Mouse (Mus musculus): ENCODE results near the gene Ndufs7.

DNA sequence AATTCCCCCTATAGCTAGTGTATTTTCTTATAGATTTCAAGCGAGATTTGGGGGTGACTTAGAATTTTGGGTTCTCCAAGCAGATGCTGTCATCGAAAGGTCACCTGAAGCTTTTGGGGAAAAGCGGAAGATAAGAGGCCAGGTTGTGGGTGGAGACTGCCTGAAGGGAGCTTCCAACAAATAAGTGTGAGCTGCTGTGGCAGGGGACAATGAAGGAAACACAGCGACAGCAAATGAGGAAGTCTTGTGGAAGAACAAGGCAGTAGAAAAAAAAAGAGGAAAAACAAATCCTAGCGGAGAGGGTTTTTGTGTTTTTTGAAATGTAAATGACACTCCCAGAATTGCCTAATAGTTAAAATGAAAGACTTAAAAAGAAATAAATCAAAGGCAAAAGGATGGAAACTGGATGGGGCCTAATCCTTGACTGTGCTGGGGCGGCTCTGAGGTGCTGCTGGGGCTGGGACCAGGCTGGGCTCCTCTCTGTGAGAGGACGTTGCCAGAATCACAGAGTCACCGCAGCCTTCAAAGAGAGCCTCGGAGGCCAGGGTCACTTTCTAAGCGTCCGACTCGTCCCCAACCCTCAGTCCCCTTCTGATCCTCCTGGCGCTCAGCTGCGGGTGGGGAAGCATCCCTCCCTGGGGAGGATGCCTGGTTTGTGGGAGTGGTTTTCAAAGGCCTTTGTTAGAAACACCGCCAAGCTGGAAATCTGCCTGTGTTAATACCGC lies 33.7 kb upstream of the Ndufs7 start:
- TF ChIP-seq MAFK (IDR thresholded peaks at IDR 0.05; ENCODE audit: insufficient read depth, low read depth, low read length) = no peak
- TF ChIP-seq ZC3H11A (IDR thresholded peaks at IDR 0.05; ENCODE audit: borderline replicate concordance, low read depth, low read length) = no peak
- no peak for TF ChIP-seq CHD2 (IDR thresholded peaks at IDR 0.05; ENCODE audit: low read depth, low read length)
- no peak for TF ChIP-seq ZNF384 (IDR thresholded peaks at IDR 0.05; ENCODE audit: low read depth, low read length)
